Mouse (Mus musculus): Measurements from ENCODE around the gene Ablim1. TPM values are rescaled to one million over a fixed set of nuclear protein-coding genes. Genes with fewer than 3 reads are reported as not detected.

Gene Ablim1
- polyA plus RNA-seq, 1 experiment, result 110 TPM

DNA sequence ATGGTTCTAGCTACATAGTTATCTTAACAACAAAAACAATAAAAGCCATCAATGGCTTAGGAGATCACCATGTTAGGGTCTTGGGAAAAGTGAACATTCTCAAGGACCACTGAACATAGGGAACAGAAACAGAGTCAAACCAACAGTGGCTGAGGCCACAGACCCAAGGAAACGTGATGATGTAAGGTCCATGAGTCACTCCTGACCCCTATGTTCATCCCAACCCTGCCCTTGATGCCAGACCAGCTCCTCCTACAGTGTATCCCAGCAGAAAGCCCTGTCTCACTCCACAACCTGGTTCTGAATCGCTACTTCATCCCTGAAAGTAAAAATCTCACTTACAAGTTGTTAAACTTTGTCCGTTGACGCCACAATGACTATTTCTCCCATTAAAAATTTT, 86.1 kb downstream of the Ablim1 start:
- 78% methylated on average over 4 of the region's 4 CpGs for WGBS
- no peak for TF ChIP-seq CTCF (IDR thresholded peaks at IDR 0.05; ENCODE audit: borderline replicate concordance, insufficient read depth, low read depth, low read length)
- TF ChIP-seq POLR2A (IDR thresholded peaks at IDR 0.05; ENCODE audit: borderline replicate concordance, insufficient read depth, low read length), result no peak
- Histone ChIP-seq H3K4me1 (ENCODE audit: control insufficient read depth, insufficient read depth, low read length) (peaks cover 21% of the 10 kb centered on the region), H3K4me3 (replicated peaks; ENCODE audit: insufficient read depth, low read depth, low read length) (no peak overlapping the region), H3K27me3 (ENCODE audit: control insufficient read depth, insufficient read depth, low read length) (no peaks in the 10 kb centered on the region), H3K27ac (ENCODE audit: insufficient read depth, low read length) (no peak overlapping the region)
- DNase-seq, result no peak

DNA sequence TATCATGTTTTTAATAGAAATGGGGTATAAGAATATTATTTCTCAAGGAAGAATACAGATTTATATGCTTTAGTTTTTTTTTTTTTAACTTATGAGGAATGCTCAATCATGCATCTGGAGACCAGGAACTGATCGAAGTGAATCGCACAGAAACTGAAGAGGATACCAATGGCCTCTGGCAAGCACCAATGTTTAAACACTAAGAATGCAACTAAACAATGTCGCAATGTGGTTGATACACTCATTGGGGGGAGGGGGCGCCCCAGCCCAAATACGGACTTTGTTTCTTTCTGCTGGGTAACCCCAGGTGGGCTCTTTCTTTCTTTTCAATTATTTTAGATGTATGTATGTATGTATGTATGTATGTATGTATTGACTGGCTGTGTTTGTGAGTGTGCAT, 90.3 kb downstream of the Ablim1 start:
- Histone ChIP-seq H3K4me1 (ENCODE audit: control insufficient read depth, insufficient read depth, low read length) (peaks cover 37% of the 10 kb centered on the region), H3K4me3 (replicated peaks; ENCODE audit: insufficient read depth, low read depth, low read length) (no peak overlapping the region), H3K27ac (ENCODE audit: insufficient read depth, low read length) (no peak overlapping the region), H3K27me3 (ENCODE audit: control insufficient read depth, insufficient read depth, low read length) (no peaks in the 10 kb centered on the region)
- 86% methylated on average over 5 of the region's 5 CpGs for WGBS
- TF ChIP-seq POLR2A (IDR thresholded peaks at IDR 0.05; ENCODE audit: borderline replicate concordance, insufficient read depth, low read length) (no peak), CTCF (IDR thresholded peaks at IDR 0.05; ENCODE audit: borderline replicate concordance, insufficient read depth, low read depth, low read length) (no peak)
- DNase-seq, result no peak

DNA sequence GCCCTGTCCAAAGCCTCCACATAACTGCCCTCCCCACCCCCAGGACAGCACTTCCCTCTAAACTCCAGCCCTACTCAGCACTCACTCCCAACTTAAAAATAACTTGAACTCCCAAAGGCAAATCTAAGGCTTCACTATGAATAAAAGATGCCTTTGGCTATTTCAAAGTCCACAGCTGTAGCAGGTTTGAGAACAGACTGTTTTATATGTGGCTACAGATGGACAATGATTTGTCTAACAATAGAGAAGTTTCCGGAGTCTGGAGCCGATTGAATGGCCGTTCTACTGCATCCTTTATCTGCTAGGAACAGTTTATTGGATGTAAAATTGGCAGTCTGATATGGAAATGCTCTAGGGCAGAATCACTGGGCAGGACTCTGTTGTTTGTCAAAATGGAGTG, 91.0 kb downstream of the Ablim1 start:
- TF ChIP-seq POLR2A (IDR thresholded peaks at IDR 0.05; ENCODE audit: borderline replicate concordance, insufficient read depth, low read length) (no peak), CTCF (IDR thresholded peaks at IDR 0.05; ENCODE audit: borderline replicate concordance, insufficient read depth, low read depth, low read length) (no peak)
- H3K4me1 ChIP-seq (ENCODE audit: control insufficient read depth, insufficient read depth, low read length), result peaks cover 34% of the 10 kb centered on the region
- no peak for DNase-seq
- 0 out of 2 replicates have a peak overlapping the region, but pooled peaks have one; percentile 18 for H3K27ac ChIP-seq (ENCODE audit: insufficient read depth, low read length)
- 46% methylated on average over 3 of the region's 3 CpGs for WGBS
- no peaks in the 10 kb centered on the region for H3K27me3 ChIP-seq (ENCODE audit: control insufficient read depth, insufficient read depth, low read length)
- H3K4me3 ChIP-seq (replicated peaks; ENCODE audit: insufficient read depth, low read depth, low read length), result no peak overlapping the region

DNA sequence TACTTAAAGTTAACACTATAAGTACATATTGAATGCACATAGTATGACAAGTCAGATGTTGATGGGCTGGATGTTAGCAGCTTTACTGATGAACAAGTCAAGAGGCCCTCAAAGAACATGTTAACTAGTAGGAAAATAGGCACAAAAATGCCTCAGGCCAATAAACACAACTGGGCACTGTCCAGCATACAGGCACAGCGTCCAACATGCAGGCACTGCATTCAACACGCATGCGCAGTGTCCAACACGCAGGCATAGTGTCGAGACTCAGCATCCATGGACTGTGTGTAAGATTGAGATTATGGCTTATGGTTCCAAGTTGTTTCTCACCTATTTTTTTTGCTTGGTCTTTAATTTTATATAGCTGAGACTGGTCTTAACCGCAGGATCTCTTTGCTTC, 92.1 kb downstream of the Ablim1 start:
- DNase-seq, result peak in 1 of 2 experiments; percentile 10
- 90% methylated on average over 6 of the region's 6 CpGs for WGBS

DNA sequence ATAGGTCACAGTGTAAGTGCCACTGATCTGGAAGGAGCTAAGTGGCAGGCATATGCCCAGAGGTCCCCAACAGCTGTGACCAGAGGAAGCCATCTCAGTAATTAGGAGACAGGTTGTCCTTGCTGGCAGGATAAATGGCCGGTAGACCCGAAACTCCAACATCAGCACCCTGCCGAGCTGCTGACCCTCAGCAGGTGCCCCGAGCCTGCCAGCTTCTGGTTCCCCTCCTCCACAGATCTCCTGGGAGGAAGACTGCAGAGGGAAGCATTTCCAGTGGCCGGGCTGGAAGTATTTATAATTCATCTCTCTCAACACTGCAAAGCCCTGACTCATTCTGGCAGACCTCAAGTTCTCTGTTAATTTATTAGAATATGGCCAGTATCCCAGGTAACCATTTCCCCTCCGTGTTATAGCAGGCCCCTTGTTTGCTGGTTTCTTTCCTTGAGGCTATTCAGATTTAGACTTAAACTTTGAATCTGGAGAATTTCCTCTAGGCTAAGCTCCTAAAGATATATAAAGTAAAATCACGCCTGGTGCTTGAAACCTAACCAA, 93.0 kb downstream of the Ablim1 start:
- no peaks in the 10 kb centered on the region for H3K27me3 ChIP-seq (ENCODE audit: control insufficient read depth, insufficient read depth, low read length)
- 17% methylated on average over 7 of the region's 7 CpGs for WGBS
- DNase-seq, result peak; percentile 54 to 56
- no peak overlapping the region for H3K4me3 ChIP-seq (replicated peaks; ENCODE audit: insufficient read depth, low read depth, low read length)
- H3K4me1 ChIP-seq (ENCODE audit: control insufficient read depth, insufficient read depth, low read length), result peaks cover 43% of the 10 kb centered on the region
- H3K27ac ChIP-seq (ENCODE audit: insufficient read depth, low read length), result peak overlapping the region; percentile 91
- TF ChIP-seq CTCF (IDR thresholded peaks at IDR 0.05; ENCODE audit: borderline replicate concordance, insufficient read depth, low read depth, low read length) (no peak), POLR2A (IDR thresholded peaks at IDR 0.05; ENCODE audit: borderline replicate concordance, insufficient read depth, low read length) (no peak)

More for the DNA sequence above, 92.1 kb downstream of the Ablim1 start:
- no peak overlapping the region for H3K4me3 ChIP-seq (replicated peaks; ENCODE audit: insufficient read depth, low read depth, low read length)
- TF ChIP-seq CTCF (IDR thresholded peaks at IDR 0.05; ENCODE audit: borderline replicate concordance, insufficient read depth, low read depth, low read length), result no peak
- TF ChIP-seq POLR2A (IDR thresholded peaks at IDR 0.05; ENCODE audit: borderline replicate concordance, insufficient read depth, low read length), result no peak
- H3K27me3 ChIP-seq (ENCODE audit: control insufficient read depth, insufficient read depth, low read length), result no peaks in the 10 kb centered on the region
- peaks cover 37% of the 10 kb centered on the region for H3K4me1 ChIP-seq (ENCODE audit: control insufficient read depth, insufficient read depth, low read length)
- no peak overlapping the region for H3K27ac ChIP-seq (ENCODE audit: insufficient read depth, low read length)

DNA sequence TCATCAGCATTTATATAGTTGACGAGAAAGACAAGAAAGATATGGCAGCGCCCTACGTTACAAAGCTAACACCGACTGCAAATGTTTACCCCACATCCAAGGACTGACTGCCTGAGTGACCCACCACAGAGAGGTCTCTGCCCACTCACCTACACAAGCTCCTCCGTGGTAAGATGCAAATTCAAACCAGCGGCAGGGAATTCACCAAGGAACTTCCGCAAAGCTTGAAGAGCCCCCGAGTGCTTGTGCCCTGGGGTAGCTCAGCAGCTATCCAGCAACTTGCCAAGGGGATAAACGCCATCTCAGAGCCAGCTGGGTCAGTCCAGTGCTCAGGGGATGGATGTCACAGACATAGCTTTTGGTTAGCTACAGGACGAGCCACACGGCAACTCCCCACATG, 95.0 kb downstream of the Ablim1 start:
- WGBS, result 35% methylated on average over 11 of the region's 11 CpGs
- Histone ChIP-seq H3K27ac (ENCODE audit: insufficient read depth, low read length) (peak overlapping the region; percentile 20; the same call in 1 of the 2 replicates), H3K4me1 (ENCODE audit: control insufficient read depth, insufficient read depth, low read length) (peaks cover 48% of the 10 kb centered on the region), H3K4me3 (replicated peaks; ENCODE audit: insufficient read depth, low read depth, low read length) (no peak overlapping the region), H3K27me3 (ENCODE audit: control insufficient read depth, insufficient read depth, low read length) (no peaks in the 10 kb centered on the region)
- no peak for DNase-seq
- no peak for TF ChIP-seq POLR2A (IDR thresholded peaks at IDR 0.05; ENCODE audit: borderline replicate concordance, insufficient read depth, low read length)
- TF ChIP-seq CTCF (IDR thresholded peaks at IDR 0.05; ENCODE audit: borderline replicate concordance, insufficient read depth, low read depth, low read length), result no peak

DNA sequence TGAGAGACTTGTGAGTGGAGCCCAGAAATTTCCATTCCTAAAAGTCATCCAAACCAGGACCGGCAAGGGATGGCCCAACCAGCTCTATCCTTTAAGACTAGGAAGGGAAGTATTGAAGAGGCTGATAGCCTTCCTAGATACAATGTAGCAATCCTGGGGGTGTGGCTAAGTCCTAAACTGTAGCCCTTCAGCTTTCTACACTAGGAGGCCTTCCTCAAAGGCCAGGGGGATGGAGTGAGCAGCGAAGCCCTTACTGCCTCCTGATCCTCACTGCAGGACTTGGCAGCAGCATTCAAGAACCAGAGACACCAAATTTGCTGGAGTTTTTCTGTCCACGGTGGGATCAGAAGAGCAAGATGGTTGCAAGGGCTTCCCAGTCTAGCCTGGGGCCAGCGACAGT, 97.6 kb downstream of the Ablim1 start:
- peak overlapping the region; percentile 28 for H3K27ac ChIP-seq (ENCODE audit: insufficient read depth, low read length)
- no peaks in the 10 kb centered on the region for H3K27me3 ChIP-seq (ENCODE audit: control insufficient read depth, insufficient read depth, low read length)
- no peak for TF ChIP-seq POLR2A (IDR thresholded peaks at IDR 0.05; ENCODE audit: borderline replicate concordance, insufficient read depth, low read length)
- TF ChIP-seq CTCF (IDR thresholded peaks at IDR 0.05; ENCODE audit: borderline replicate concordance, insufficient read depth, low read depth, low read length), result no peak
- WGBS, result 46% methylated on average over 4 of the region's 4 CpGs
- H3K4me1 ChIP-seq (ENCODE audit: control insufficient read depth, insufficient read depth, low read length), result peaks cover 59% of the 10 kb centered on the region
- no peak for DNase-seq
- H3K4me3 ChIP-seq (replicated peaks; ENCODE audit: insufficient read depth, low read depth, low read length), result no peak overlapping the region

DNA sequence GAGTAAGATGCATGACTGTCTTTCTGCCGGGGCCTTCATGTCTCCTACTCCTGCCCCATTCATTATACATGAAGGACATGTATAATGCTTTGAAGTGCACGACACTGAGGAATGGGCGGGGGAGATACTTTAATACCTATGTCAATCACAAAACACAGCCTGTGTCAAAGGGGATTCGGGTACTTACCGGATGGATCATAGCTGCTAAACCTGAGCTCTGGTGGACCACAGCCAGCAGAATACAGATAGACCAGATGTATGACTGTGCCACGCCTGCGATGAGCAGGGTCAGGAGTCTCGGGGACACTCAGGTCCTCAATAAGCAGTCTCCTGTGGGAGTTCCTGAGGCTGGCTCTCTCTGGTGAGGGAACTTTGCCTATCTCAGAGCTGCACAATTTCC, 99.2 kb downstream of the Ablim1 start:
- TF ChIP-seq POLR2A (IDR thresholded peaks at IDR 0.05; ENCODE audit: borderline replicate concordance, insufficient read depth, low read length) (no peak), CTCF (IDR thresholded peaks at IDR 0.05; ENCODE audit: borderline replicate concordance, insufficient read depth, low read depth, low read length) (no peak)
- 66% methylated on average over 8 of the region's 8 CpGs for WGBS

More for the DNA sequence above, 99.2 kb downstream of the Ablim1 start:
- no peak for DNase-seq
- peak overlapping the region; percentile 12 for H3K27ac ChIP-seq (ENCODE audit: insufficient read depth, low read length)
- H3K27me3 ChIP-seq (ENCODE audit: control insufficient read depth, insufficient read depth, low read length), result no peaks in the 10 kb centered on the region
- peaks cover 51% of the 10 kb centered on the region for H3K4me1 ChIP-seq (ENCODE audit: control insufficient read depth, insufficient read depth, low read length)
- H3K4me3 ChIP-seq (replicated peaks; ENCODE audit: insufficient read depth, low read depth, low read length), result no peak overlapping the region

All from cerebellum, adult 2 months (tissue).